Mouse (Mus musculus): ENCODE measurements around the gene Slc12a5. TPM values are rescaled to one million over a fixed set of nuclear protein-coding genes. Genes with fewer than 3 reads are reported as not detected.

Gene Slc12a5
- polyA plus RNA-seq, 1 experiment from 2014 or later, result 0.92 TPM

GRCm38 (mm10) chr2:165027163-165027562, 66.6 kb downstream of the Slc12a5 start:
- no peak overlapping the region for H3K4me3 ChIP-seq
- DNase-seq (ENCODE audit: low spot score), result no peak
- peaks cover 8% of the 10 kb centered on the region for H3K36me3 ChIP-seq
- WGBS, result 78% methylated on average over 1 of the region's 1 CpGs
- H3K4me1 ChIP-seq, result no peaks in the 10 kb centered on the region
- H3K27me3 ChIP-seq (ENCODE audit: insufficient read depth, poor library complexity, severe bottlenecking), result no peaks in the 10 kb centered on the region
- H3K9me3 ChIP-seq, result no peaks in the 10 kb centered on the region
- H3K27ac ChIP-seq, result no peak overlapping the region

GRCm38 (mm10) chr2:165032533-165032932, 71.9 kb downstream of the Slc12a5 start:
- WGBS, result 69% methylated on average over 3 of the region's 3 CpGs
- Histone ChIP-seq H3K36me3 (no peaks in the 10 kb centered on the region), H3K4me3 (no peak overlapping the region), H3K27ac (no peak overlapping the region), H3K9me3 (no peaks in the 10 kb centered on the region), H3K4me1 (peaks cover 24% of the 10 kb centered on the region), H3K27me3 (ENCODE audit: insufficient read depth, poor library complexity, severe bottlenecking) (no peaks in the 10 kb centered on the region)
- DNase-seq (ENCODE audit: low spot score), result no peak

GRCm38 (mm10) chr2:165033306-165033705, 72.7 kb downstream of the Slc12a5 start:
- Histone ChIP-seq H3K9me3 (no peaks in the 10 kb centered on the region), H3K27ac (peak overlapping the region; percentile 100; the same call in 1 of the 2 replicates), H3K4me3 (peak overlapping the region; percentile 93), H3K27me3 (ENCODE audit: insufficient read depth, poor library complexity, severe bottlenecking) (no peaks in the 10 kb centered on the region), H3K4me1 (peaks cover 24% of the 10 kb centered on the region), H3K36me3 (no peaks in the 10 kb centered on the region)
- DNase-seq (ENCODE audit: low spot score), result no peak
- WGBS, result 59% methylated on average over 6 of the region's 6 CpGs

- Histone ChIP-seq H3K9me3 (no peaks in the 10 kb centered on the region), H3K4me1 (peaks cover 24% of the 10 kb centered on the region), H3K36me3 (no peaks in the 10 kb centered on the region), H3K27me3 (ENCODE audit: insufficient read depth, poor library complexity, severe bottlenecking) (0 out of 2 replicates have a peak, but pooled peaks cover 2% of the 10 kb centered on the region), H3K4me3 (peak within 1 kb of the TSS; percentile 93), H3K27ac (peak within 1 kb of the TSS; percentile 100)
- peak; percentile 99 for DNase-seq (ENCODE audit: low spot score)
- under 1% methylated on average over 97 of the region's 111 CpGs for WGBS
Observed at GRCm38 (mm10) chr2:165034131-165035057, 73.8 kb downstream of the Slc12a5 start, which contains the start of gene Ncoa5. Gene Ncoa5 (minus strand): TSS chr2:165034867.

- WGBS, result 45% methylated on average over 5 of the region's 5 CpGs
- 0 out of 2 replicates have a peak, but pooled peaks cover 8% of the 10 kb centered on the region for H3K27me3 ChIP-seq (ENCODE audit: insufficient read depth, poor library complexity, severe bottlenecking)
- H3K4me1 ChIP-seq, result peaks cover 24% of the 10 kb centered on the region
- no peak for DNase-seq (ENCODE audit: low spot score)
- H3K9me3 ChIP-seq, result no peaks in the 10 kb centered on the region
- peak overlapping the region; percentile 93 for H3K4me3 ChIP-seq
- H3K36me3 ChIP-seq, result no peaks in the 10 kb centered on the region
- peak overlapping the region; percentile 100 for H3K27ac ChIP-seq
Observed at GRCm38 (mm10) chr2:165035058-165035431, 74.4 kb downstream of the Slc12a5 start.

- no peak overlapping the region for H3K4me3 ChIP-seq
Observed at GRCm38 (mm10) chr2:165037415-165037814, 76.8 kb downstream of the Slc12a5 start.

GRCm38 (mm10) chr2:165042126-165042525, 81.5 kb downstream of the Slc12a5 start:
- no peak for DNase-seq (ENCODE audit: low spot score)
- H3K27me3 ChIP-seq (ENCODE audit: insufficient read depth, poor library complexity, severe bottlenecking), result peaks cover 26% of the 10 kb centered on the region; the same call in 1 of the 2 replicates
- no peaks in the 10 kb centered on the region for H3K9me3 ChIP-seq
- WGBS, result 72% methylated on average over 5 of the region's 5 CpGs
- H3K4me3 ChIP-seq, result no peak overlapping the region
- H3K4me1 ChIP-seq, result 0 out of 2 replicates have a peak, but pooled peaks cover 5% of the 10 kb centered on the region
- no peak overlapping the region for H3K27ac ChIP-seq
- H3K36me3 ChIP-seq, result no peaks in the 10 kb centered on the region

More at GRCm38 (mm10) chr2:165037415-165037814, 76.8 kb downstream of the Slc12a5 start:
- Histone ChIP-seq H3K4me1 (peaks cover 22% of the 10 kb centered on the region), H3K9me3 (no peaks in the 10 kb centered on the region), H3K27me3 (ENCODE audit: insufficient read depth, poor library complexity, severe bottlenecking) (peaks cover 15% of the 10 kb centered on the region; the same call in 1 of the 2 replicates), H3K36me3 (no peaks in the 10 kb centered on the region), H3K27ac (no peak overlapping the region)
- DNase-seq (ENCODE audit: low spot score), result no peak
- WGBS, result 55% methylated on average over 4 of the region's 4 CpGs

GRCm38 (mm10) chr2:165043090-165043636, 82.6 kb downstream of the Slc12a5 start:
- no peak for DNase-seq (ENCODE audit: low spot score)
- no peak overlapping the region for H3K4me3 ChIP-seq
- H3K9me3 ChIP-seq, result no peaks in the 10 kb centered on the region
- peaks cover 26% of the 10 kb centered on the region; the same call in 1 of the 2 replicates for H3K27me3 ChIP-seq (ENCODE audit: insufficient read depth, poor library complexity, severe bottlenecking)
- WGBS, result 40% methylated on average over 17 of the region's 17 CpGs
- H3K4me1 ChIP-seq, result 0 out of 2 replicates have a peak, but pooled peaks cover 5% of the 10 kb centered on the region
- H3K36me3 ChIP-seq, result no peaks in the 10 kb centered on the region
- no peak overlapping the region for H3K27ac ChIP-seq

- Histone ChIP-seq H3K4me1 (0 out of 2 replicates have a peak, but pooled peaks cover 5% of the 10 kb centered on the region), H3K27me3 (ENCODE audit: insufficient read depth, poor library complexity, severe bottlenecking) (peaks cover 26% of the 10 kb centered on the region), H3K36me3 (no peaks in the 10 kb centered on the region), H3K27ac (no peak overlapping the region), H3K4me3 (no peak overlapping the region), H3K9me3 (no peaks in the 10 kb centered on the region)
- 49% methylated on average over 2 of the region's 2 CpGs for WGBS
- DNase-seq (ENCODE audit: low spot score), result no peak
Observed at GRCm38 (mm10) chr2:165043729-165044128, 83.1 kb downstream of the Slc12a5 start.

- WGBS, result 47% methylated on average over 5 of the region's 5 CpGs
- H3K4me1 ChIP-seq, result peaks cover 10% of the 10 kb centered on the region; the same call in 1 of the 2 replicates
- no peak overlapping the region for H3K4me3 ChIP-seq
- DNase-seq (ENCODE audit: low spot score), result no peak
- H3K27me3 ChIP-seq (ENCODE audit: insufficient read depth, poor library complexity, severe bottlenecking), result peaks cover 17% of the 10 kb centered on the region; the same call in 1 of the 2 replicates
- H3K36me3 ChIP-seq, result no peaks in the 10 kb centered on the region
- no peak overlapping the region for H3K27ac ChIP-seq
- H3K9me3 ChIP-seq, result no peaks in the 10 kb centered on the region
Observed at GRCm38 (mm10) chr2:165049044-165049443, 88.4 kb downstream of the Slc12a5 start.
